Mouse (Mus musculus): ENCODE measurements around the gene Rpl3l. TPM values are rescaled to one million over a fixed set of nuclear protein-coding genes. Genes with fewer than 3 reads are reported as not detected.

Rpl3l gene
- polyA plus RNA-seq, 1 experiment from 2014 or later = 0.20 TPM

- H3K36me3 ChIP-seq (ENCODE audit: control insufficient read depth, insufficient read depth, low read length) = no peaks in the 10 kb centered on the region
- no peaks in the 10 kb centered on the region for H3K9me3 ChIP-seq (ENCODE audit: control insufficient read depth, low read length)
- WGBS = 72% methylated on average over 5 of the region's 5 CpGs
- no peak overlapping the region for H3K4me2 ChIP-seq (ENCODE audit: low read depth, low read length)
- H3K4me1 ChIP-seq (ENCODE audit: control insufficient read depth, insufficient read depth, low read length) = no peaks in the 10 kb centered on the region
- no peaks in the 10 kb centered on the region for H3K27me3 ChIP-seq (ENCODE audit: control insufficient read depth, insufficient read depth, low read length)
- H3K27ac ChIP-seq (ENCODE audit: low read depth, low read length) = no peak overlapping the region
- ATAC-seq (ENCODE audit: low read depth) = no peak
- no peak overlapping the region for H3K4me3 ChIP-seq (ENCODE audit: low read depth, low read length)
- no peak overlapping the region for H3K9ac ChIP-seq (replicated peaks; ENCODE audit: low read depth, low read length)
Measured at GRCm38 (mm10) chr17:24743896-24744295, 16.3 kb downstream of the Rpl3l start.

- Histone ChIP-seq H3K4me3 (ENCODE audit: low read depth, low read length) (no peak overlapping the region), H3K36me3 (ENCODE audit: control insufficient read depth, insufficient read depth, low read length) (no peaks in the 10 kb centered on the region), H3K9me3 (ENCODE audit: control insufficient read depth, low read length) (no peaks in the 10 kb centered on the region), H3K9ac (replicated peaks; ENCODE audit: low read depth, low read length) (no peak overlapping the region), H3K4me2 (ENCODE audit: low read depth, low read length) (no peak overlapping the region), H3K27ac (ENCODE audit: low read depth, low read length) (no peak overlapping the region), H3K27me3 (ENCODE audit: control insufficient read depth, insufficient read depth, low read length) (no peaks in the 10 kb centered on the region), H3K4me1 (ENCODE audit: control insufficient read depth, insufficient read depth, low read length) (no peaks in the 10 kb centered on the region)
- ATAC-seq (ENCODE audit: low read depth) = no peak
- WGBS = 78% methylated on average over 3 of the region's 3 CpGs
Measured at GRCm38 (mm10) chr17:24744381-24744780, 16.8 kb downstream of the Rpl3l start.

GRCm38 (mm10) chr17:24745526-24746497 is 18.2 kb downstream of the Rpl3l start:
- Histone ChIP-seq H3K36me3 (ENCODE audit: control insufficient read depth, insufficient read depth, low read length) (no peaks in the 10 kb centered on the region), H3K9ac (replicated peaks; ENCODE audit: low read depth, low read length) (no peak overlapping the region), H3K4me1 (ENCODE audit: control insufficient read depth, insufficient read depth, low read length) (no peaks in the 10 kb centered on the region), H3K4me3 (ENCODE audit: low read depth, low read length) (no peak overlapping the region), H3K27me3 (ENCODE audit: control insufficient read depth, insufficient read depth, low read length) (peaks cover 10% of the 10 kb centered on the region), H3K27ac (ENCODE audit: low read depth, low read length) (no peak overlapping the region), H3K4me2 (ENCODE audit: low read depth, low read length) (no peak overlapping the region), H3K9me3 (ENCODE audit: control insufficient read depth, low read length) (no peaks in the 10 kb centered on the region)
- 18% methylated on average over 7 of the region's 7 CpGs for WGBS
- peak; percentile 90 for ATAC-seq (ENCODE audit: low read depth)

GRCm38 (mm10) chr17:24746986-24747385 is 19.4 kb downstream of the Rpl3l start:
- Histone ChIP-seq H3K4me3 (ENCODE audit: low read depth, low read length) (no peak overlapping the region), H3K9me3 (ENCODE audit: control insufficient read depth, low read length) (no peaks in the 10 kb centered on the region), H3K27ac (ENCODE audit: low read depth, low read length) (no peak overlapping the region), H3K4me2 (ENCODE audit: low read depth, low read length) (no peak overlapping the region), H3K9ac (replicated peaks; ENCODE audit: low read depth, low read length) (0 out of 2 replicates have a peak overlapping the region, but pooled peaks have one; percentile 16), H3K36me3 (ENCODE audit: control insufficient read depth, insufficient read depth, low read length) (no peaks in the 10 kb centered on the region), H3K27me3 (ENCODE audit: control insufficient read depth, insufficient read depth, low read length) (peaks cover 19% of the 10 kb centered on the region), H3K4me1 (ENCODE audit: control insufficient read depth, insufficient read depth, low read length) (no peaks in the 10 kb centered on the region)
- 41% methylated on average over 4 of the region's 4 CpGs for WGBS
- ATAC-seq (ENCODE audit: low read depth) = no peak

- no peak overlapping the region for H3K4me3 ChIP-seq (ENCODE audit: low read depth, low read length)
- peaks cover 47% of the 10 kb centered on the region for H3K27me3 ChIP-seq (ENCODE audit: control insufficient read depth, insufficient read depth, low read length)
- 30% methylated on average over 4 of the region's 4 CpGs for WGBS
- H3K4me2 ChIP-seq (ENCODE audit: low read depth, low read length) = no peak overlapping the region
- H3K27ac ChIP-seq (ENCODE audit: low read depth, low read length) = no peak overlapping the region
- no peak for ATAC-seq (ENCODE audit: low read depth)
- H3K9me3 ChIP-seq (ENCODE audit: control insufficient read depth, low read length) = no peaks in the 10 kb centered on the region
- H3K36me3 ChIP-seq (ENCODE audit: control insufficient read depth, insufficient read depth, low read length) = no peaks in the 10 kb centered on the region
- H3K4me1 ChIP-seq (ENCODE audit: control insufficient read depth, insufficient read depth, low read length) = 0 out of 2 replicates have a peak, but pooled peaks cover 6% of the 10 kb centered on the region
- no peak overlapping the region for H3K9ac ChIP-seq (replicated peaks; ENCODE audit: low read depth, low read length)
Measured at GRCm38 (mm10) chr17:24751528-24751927, 23.9 kb downstream of the Rpl3l start.

- H3K9me3 ChIP-seq (ENCODE audit: control insufficient read depth, low read length) = no peaks in the 10 kb centered on the region
- no peaks in the 10 kb centered on the region for H3K36me3 ChIP-seq (ENCODE audit: control insufficient read depth, insufficient read depth, low read length)
- 0 out of 2 replicates have a peak, but pooled peaks cover 6% of the 10 kb centered on the region for H3K4me1 ChIP-seq (ENCODE audit: control insufficient read depth, insufficient read depth, low read length)
- peak within 1 kb of the TSS; percentile 38 for H3K4me3 ChIP-seq (ENCODE audit: low read depth, low read length)
- H3K27me3 ChIP-seq (ENCODE audit: control insufficient read depth, insufficient read depth, low read length) = peaks cover 47% of the 10 kb centered on the region
- peak within 1 kb of the TSS; percentile 69 for H3K4me2 ChIP-seq (ENCODE audit: low read depth, low read length)
- peak; percentile 58; the same call in 1 of the 2 replicates for ATAC-seq (ENCODE audit: low read depth)
- H3K9ac ChIP-seq (replicated peaks; ENCODE audit: low read depth, low read length) = peak within 1 kb of the TSS; percentile 47; the same call in 1 of the 2 replicates
- WGBS = under 1% methylated on average over 71 of the region's 82 CpGs
- H3K27ac ChIP-seq (ENCODE audit: low read depth, low read length) = no peak within 1 kb of the TSS
Measured at GRCm38 (mm10) chr17:24752415-24753394, 25.1 kb downstream of the Rpl3l start, which contains the start of gene Hs3st6. Gene Hs3st6 (plus strand): TSS chr17:24752988.

GRCm38 (mm10) chr17:24757394-24757793 is 29.8 kb downstream of the Rpl3l start:
- WGBS = 93% methylated on average over 1 of the region's 1 CpGs
- Histone ChIP-seq H3K27ac (ENCODE audit: low read depth, low read length) (no peak overlapping the region), H3K4me1 (ENCODE audit: control insufficient read depth, insufficient read depth, low read length) (0 out of 2 replicates have a peak, but pooled peaks cover 6% of the 10 kb centered on the region), H3K36me3 (ENCODE audit: control insufficient read depth, insufficient read depth, low read length) (no peaks in the 10 kb centered on the region), H3K27me3 (ENCODE audit: control insufficient read depth, insufficient read depth, low read length) (peaks cover 27% of the 10 kb centered on the region), H3K9ac (replicated peaks; ENCODE audit: low read depth, low read length) (no peak overlapping the region), H3K4me2 (ENCODE audit: low read depth, low read length) (no peak overlapping the region), H3K4me3 (ENCODE audit: low read depth, low read length) (no peak overlapping the region), H3K9me3 (ENCODE audit: control insufficient read depth, low read length) (no peaks in the 10 kb centered on the region)
- no peak for ATAC-seq (ENCODE audit: low read depth)

- Histone ChIP-seq H3K27me3 (ENCODE audit: control insufficient read depth, insufficient read depth, low read length) (no peaks in the 10 kb centered on the region), H3K4me3 (ENCODE audit: low read depth, low read length) (no peak overlapping the region), H3K9ac (replicated peaks; ENCODE audit: low read depth, low read length) (no peak overlapping the region), H3K4me1 (ENCODE audit: control insufficient read depth, insufficient read depth, low read length) (no peaks in the 10 kb centered on the region), H3K9me3 (ENCODE audit: control insufficient read depth, low read length) (no peaks in the 10 kb centered on the region), H3K36me3 (ENCODE audit: control insufficient read depth, insufficient read depth, low read length) (no peaks in the 10 kb centered on the region), H3K27ac (ENCODE audit: low read depth, low read length) (no peak overlapping the region), H3K4me2 (ENCODE audit: low read depth, low read length) (no peak overlapping the region)
- 52% methylated on average over 5 of the region's 5 CpGs for WGBS
- ATAC-seq (ENCODE audit: low read depth) = no peak
Measured at GRCm38 (mm10) chr17:24761121-24761520, 33.5 kb downstream of the Rpl3l start.

Measured in neural tube, embryonic 14.5 days (tissue).